Mouse (Mus musculus): Measurements from ENCODE around the gene Mfsd4a.
A peak's percentile ranks its signal among the peaks of the same experiment; 100 is the strongest.

The Mfsd4a gene

GRCm38 (mm10) chr1:132016691-132017090, 51.2 kb downstream of the Mfsd4a start:
- DNase-seq (ENCODE audit: low spot score in 2 of 2), result no peak

- DNase-seq (ENCODE audit: low spot score in 2 of 2), result no peak
These were observed 53.1 kb downstream of the Mfsd4a start for GRCm38 (mm10) chr1:132014800-132015199.

- no peak for DNase-seq (ENCODE audit: low spot score in 2 of 2)
These were observed 55.0 kb downstream of the Mfsd4a start for GRCm38 (mm10) chr1:132012861-132013260.

GRCm38 (mm10) chr1:132011785-132012184, 56.1 kb downstream of the Mfsd4a start:
- DNase-seq (ENCODE audit: low spot score in 2 of 2), result no peak

- peak; percentile 30 for DNase-seq (ENCODE audit: low spot score in 2 of 2)
These were observed 57.0 kb downstream of the Mfsd4a start for GRCm38 (mm10) chr1:132010632-132011501.

GRCm38 (mm10) chr1:132008881-132009644, 58.8 kb downstream of the Mfsd4a start:
- DNase-seq (ENCODE audit: low spot score in 2 of 2), result peak in 1 of 2 experiments; percentile 24

GRCm38 (mm10) chr1:132007828-132008827, 59.7 kb downstream of the Mfsd4a start:
- peak; percentile 95 to 97 for DNase-seq (ENCODE audit: low spot score in 2 of 2)

DNA sequence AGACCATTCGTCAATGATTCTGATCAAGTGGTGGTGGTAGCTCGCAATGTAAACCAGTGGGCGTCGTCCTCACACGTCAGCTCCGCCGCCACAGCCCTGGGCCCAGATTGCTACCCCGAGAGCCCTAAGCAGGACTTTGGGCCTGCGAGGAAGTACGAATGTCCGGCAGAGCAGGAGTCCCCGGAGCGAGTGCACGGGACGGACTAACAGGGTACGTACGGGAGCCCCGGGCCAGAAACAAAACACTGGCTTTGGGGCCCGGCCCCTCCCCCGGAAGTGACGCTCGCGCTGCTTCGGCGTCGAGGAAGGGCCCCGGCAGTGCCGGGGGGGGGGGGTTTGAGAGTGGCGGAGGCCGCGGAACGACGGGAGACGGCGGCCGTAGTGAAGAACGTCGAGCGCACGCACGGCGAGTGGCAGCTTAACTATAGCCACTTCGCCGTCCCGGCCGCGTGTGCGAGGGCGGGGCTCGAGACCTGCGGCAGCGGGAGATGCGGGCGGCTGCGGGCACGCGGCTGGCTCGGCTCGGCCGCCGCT, 60.5 kb downstream of the Mfsd4a start, which contains the start of gene Elk4:
Elk4 (plus strand) TSS at position 326 of the 534 bp plus-strand sequence.
- DNase-seq (ENCODE audit: low spot score in 2 of 2), result peak; percentile 85 to 90

DNA sequence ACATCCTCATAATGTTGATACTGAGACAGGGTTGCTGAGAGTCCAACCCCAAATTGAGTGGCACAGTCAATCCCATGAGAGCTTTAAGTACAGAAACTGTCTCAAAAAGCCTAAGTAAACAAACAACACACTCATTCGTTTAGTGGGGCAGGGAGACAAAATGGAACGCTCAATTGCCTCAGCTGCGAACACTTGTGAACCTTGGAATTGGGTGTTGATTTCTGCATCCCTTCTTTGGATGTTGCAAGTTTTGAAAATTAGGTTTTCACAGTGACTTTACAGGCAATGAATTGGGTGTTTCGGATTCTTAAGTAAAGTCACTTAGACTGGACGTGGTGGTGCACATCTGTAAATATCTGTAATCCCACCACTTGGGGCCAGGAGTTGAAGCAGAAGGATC, 61.1 kb downstream of the Mfsd4a start:
- DNase-seq (ENCODE audit: low spot score in 2 of 2), result no peak

GRCm38 (mm10) chr1:132006046-132006445, 61.8 kb downstream of the Mfsd4a start:
- DNase-seq (ENCODE audit: low spot score in 2 of 2), result no peak

DNA sequence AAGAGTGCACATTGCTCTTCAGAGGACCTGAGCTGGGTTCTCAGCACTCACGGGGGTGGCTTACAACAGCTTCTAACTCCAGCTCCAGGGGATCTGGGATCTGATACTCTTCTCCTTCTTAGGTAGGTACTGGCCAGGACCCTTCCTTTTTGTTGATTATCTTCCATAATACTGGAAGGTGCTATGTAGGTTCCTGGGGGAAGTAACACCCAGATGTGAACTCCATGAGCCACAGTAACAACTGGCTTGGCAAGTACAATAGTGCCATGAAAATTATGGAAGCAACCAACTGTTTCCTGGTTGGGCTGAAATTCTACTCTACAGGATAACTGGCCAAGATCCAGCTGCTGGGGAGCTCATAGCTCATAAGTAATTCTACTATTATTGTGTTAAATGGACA, 62.4 kb downstream of the Mfsd4a start:
- DNase-seq (ENCODE audit: low spot score in 2 of 2), result no peak

- DNase-seq (ENCODE audit: low spot score in 2 of 2), result no peak
These were observed 63.2 kb downstream of the Mfsd4a start for GRCm38 (mm10) chr1:132004574-132005180.

GRCm38 (mm10) chr1:132003817-132004216, 64.0 kb downstream of the Mfsd4a start:
- no peak for DNase-seq (ENCODE audit: low spot score in 2 of 2)

GRCm38 (mm10) chr1:132003111-132003510, 64.8 kb downstream of the Mfsd4a start:
- DNase-seq (ENCODE audit: low spot score in 2 of 2), result no peak

- DNase-seq (ENCODE audit: low spot score in 2 of 2), result no peak
These were observed 66.0 kb downstream of the Mfsd4a start for GRCm38 (mm10) chr1:132001880-132002330.

DNA sequence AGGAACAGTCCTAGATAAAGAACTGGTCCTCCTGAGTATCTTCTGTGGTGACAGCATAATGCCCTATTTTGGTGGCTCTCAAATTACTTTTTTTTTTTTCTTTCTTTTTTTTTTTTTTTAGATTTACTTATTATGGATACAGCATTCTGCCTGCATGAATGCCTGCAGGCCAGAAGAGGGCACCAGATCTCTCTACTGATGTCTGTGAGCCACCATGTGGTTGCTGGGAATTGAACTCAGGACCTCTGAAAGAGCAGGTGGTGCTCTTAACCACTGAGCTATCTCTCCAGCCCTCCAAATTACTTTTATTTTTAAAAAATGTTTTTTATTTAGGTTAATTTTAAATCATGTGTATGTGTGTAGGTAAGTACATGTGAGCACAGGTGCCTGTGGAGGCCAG, 67.4 kb downstream of the Mfsd4a start:
- peak in 1 of 2 experiments; percentile 38 for DNase-seq (ENCODE audit: low spot score in 2 of 2)

GRCm38 (mm10) chr1:131995062-131995461, 72.8 kb downstream of the Mfsd4a start:
- peak; percentile 67 to 79 for DNase-seq (ENCODE audit: low spot score in 2 of 2)

DNA sequence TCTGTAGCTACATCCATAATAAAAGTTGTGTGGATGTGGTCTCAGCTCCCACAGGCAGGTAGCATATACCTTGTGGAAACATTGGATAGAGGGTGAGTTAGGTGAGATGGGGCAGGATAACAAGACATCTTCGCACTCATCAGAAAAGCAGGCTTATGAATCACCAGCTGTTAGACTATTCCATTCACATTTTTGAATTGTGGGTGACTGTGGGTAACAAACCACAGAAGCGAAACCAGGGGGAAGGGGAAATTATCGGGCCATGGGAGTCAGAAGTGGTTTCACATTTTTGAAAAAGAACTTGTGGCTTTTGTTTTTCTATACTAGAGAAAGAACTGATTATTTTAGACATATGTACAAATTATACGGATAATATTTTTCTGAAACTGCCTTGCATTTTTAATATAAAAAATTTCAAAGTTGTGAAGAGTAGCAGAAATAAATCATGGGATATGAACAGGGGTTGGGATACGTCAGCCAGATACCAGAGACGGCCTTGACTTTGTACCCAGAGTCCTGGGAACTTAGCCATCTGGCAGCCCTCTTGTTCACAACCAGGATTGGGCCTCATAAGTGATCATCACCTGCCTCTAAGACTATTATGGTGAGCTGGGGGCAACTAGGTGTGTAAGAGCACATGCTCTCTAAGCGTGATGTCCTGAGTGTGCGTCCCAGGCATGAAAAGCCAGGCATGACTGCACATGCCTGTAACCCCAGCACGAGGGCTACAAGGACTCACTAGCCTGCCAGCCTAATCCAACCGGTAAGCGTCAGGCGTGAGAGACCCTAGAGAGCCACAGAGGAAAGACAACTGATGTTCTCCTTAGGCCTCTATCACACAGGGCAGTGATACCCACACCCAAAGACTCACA, 74.5 kb downstream of the Mfsd4a start:
- DNase-seq (ENCODE audit: low spot score in 2 of 2), result no peak

GRCm38 (mm10) chr1:131992561-131993001, 75.3 kb downstream of the Mfsd4a start:
- DNase-seq (ENCODE audit: low spot score in 2 of 2), result no peak
